Mouse (Mus musculus): ENCODE measurements at regions not wholly inside any gene's neighbourhood (a gene's known extent, or its start where the extent isn't known, plus 50 kb on each side); places are given as distances from the start of the nearest gene placed in this dataset.

DNA sequence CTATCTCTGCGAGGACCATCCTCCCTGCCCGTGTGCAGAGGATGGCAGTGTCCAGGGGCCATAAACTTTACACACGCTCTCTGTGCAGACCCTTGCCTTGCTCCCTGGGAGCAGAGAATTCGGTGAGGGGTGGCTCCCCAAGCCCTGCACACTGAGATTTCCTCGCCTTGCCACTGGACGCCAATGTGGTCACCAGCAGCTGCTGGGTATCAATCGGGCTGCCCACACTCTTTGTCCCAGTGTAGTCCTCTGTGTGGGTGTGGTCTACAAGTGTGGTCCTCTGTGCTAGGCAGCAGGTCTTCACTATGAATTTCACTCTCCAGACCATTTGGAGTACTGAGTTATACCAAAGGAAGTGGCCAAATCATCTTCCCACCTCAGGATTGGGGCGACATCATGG, 274.3 kb downstream of the Gadd45g start:
- TF ChIP-seq POLR2A (IDR thresholded peaks at IDR 0.05; ENCODE audit: extremely low read depth, insufficient read depth, low read length) (no peak), CTCF (IDR thresholded peaks at IDR 0.05; ENCODE audit: low read depth, low read length) (no peak)

Data from liver, adult 2 months (tissue).